Mouse (Mus musculus) MEL (cell line): ENCODE results near the gene Epha4. TPM values are rescaled to one million over a fixed set of nuclear protein-coding genes. Genes with fewer than 3 reads are reported as not detected.

Experiments used
- DNase-seq: peaks from one replicate; pipeline ENCODE4 v3.0.0; 2011; ENCODE audit warnings: low read depth, low spot score
- H3K27ac ChIP-seq: 2 replicates; pipeline ENCODE4 v1.5.1; 2012; ENCODE audit warnings: low read depth, mild to moderate bottlenecking, control low read depth, low read length, moderate library complexity; ENCODE audit not compliant: control insufficient read depth
- H3K27me3 ChIP-seq, 2 experiments: fragments of 150-350 bp in 1 of 2; sonication (generic) in 1 of 2; 2 replicates each; pipeline ENCODE4 v1.6.1; 2012; ENCODE audit warnings: low read length in 2 of 2, mild to moderate bottlenecking in 2 of 2, improper control_type of control experiment in 1 of 2, moderate library complexity in 1 of 2; ENCODE audit not compliant: insufficient read depth in 2 of 2, control insufficient read depth in 1 of 2
- H3K36me3 ChIP-seq, 2 experiments: 2 replicates each; pipeline ENCODE4 v1.6.1; 2012 to 2014; ENCODE audit warnings: low read length in 2 of 2, improper control_type of control experiment in 1 of 2, inconsistent platforms in 1 of 2, mild to moderate bottlenecking in 1 of 2; ENCODE audit not compliant: insufficient read depth in 2 of 2, control insufficient read depth in 1 of 2
- H3K4me1 ChIP-seq, 2 experiments: fragments of 150-350 bp in 1 of 2; sonication (generic) in 1 of 2; 2 replicates each; pipeline ENCODE4 v1.6.1; 2012; ENCODE audit warnings: low read length in 2 of 2, improper control_type of control experiment in 1 of 2, mild to moderate bottlenecking in 1 of 2; ENCODE audit not compliant: insufficient read depth in 2 of 2, control insufficient read depth in 1 of 2
- H3K4me3 ChIP-seq, 2 experiments: fragments of 150-350 bp in 1 of 2; sonication (generic) in 1 of 2; 2 replicates each; pipeline ENCODE4 v1.5.1; 2012; ENCODE audit warnings: low read depth in 2 of 2, low read length in 2 of 2, mild to moderate bottlenecking in 2 of 2, moderate library complexity in 2 of 2, control low read depth in 1 of 2, improper control_type of control experiment in 1 of 2; ENCODE audit not compliant: control insufficient read depth in 1 of 2, insufficient read depth in 1 of 2
- H3K79me2 ChIP-seq: 2 replicates; pipeline ENCODE4 v1.6.1; 2012; ENCODE audit warnings: mild to moderate bottlenecking, low read length, moderate library complexity; ENCODE audit not compliant: control insufficient read depth, poor library complexity, insufficient read depth
- H3K9ac ChIP-seq: 2 replicates; pipeline ENCODE4 v1.6.1; 2012; ENCODE audit warnings: low read depth, mild to moderate bottlenecking, control low read depth, low read length, moderate library complexity; ENCODE audit not compliant: control insufficient read depth, poor library complexity, severe bottlenecking
- H3K9me3 ChIP-seq: fragments of 150-350 bp; sonication (generic); replicated peaks from 2 replicates; pipeline ENCODE4 v1.6.1; 2012; ENCODE audit warnings: mild to moderate bottlenecking, low read length, improper control_type of control experiment, moderate library complexity; ENCODE audit not compliant: insufficient read depth
- BHLHE40 ChIP-seq: IDR thresholded peaks from 2 replicates; pipeline ENCODE4 v1.6.1; 2012; ENCODE audit warnings: low read depth, mild to moderate bottlenecking, inconsistent platforms, low read length, improper control_type of control experiment, borderline replicate concordance
- CHD2 ChIP-seq: IDR thresholded peaks from 2 replicates; pipeline ENCODE4 v1.6.1; 2011; ENCODE audit warnings: low read length, improper control_type of control experiment
- E2F4 ChIP-seq: IDR thresholded peaks from 2 replicates; pipeline ENCODE4 v1.6.1; 2011; ENCODE audit warnings: low read depth, low read length, improper control_type of control experiment, borderline replicate concordance
- ELF1 ChIP-seq: IDR thresholded peaks from 2 replicates; pipeline ENCODE4 v1.6.1; 2014; ENCODE audit warnings: low read depth, mild to moderate bottlenecking, inconsistent platforms, low read length, improper control_type of control experiment, moderate library complexity
- GABPA ChIP-seq: IDR thresholded peaks from 2 replicates; pipeline ENCODE4 v1.6.1; 2012; ENCODE audit warnings: low read depth, mild to moderate bottlenecking, inconsistent platforms, low read length, improper control_type of control experiment, moderate library complexity
- KAT2A ChIP-seq: conservative IDR thresholded peaks from 2 replicates; pipeline ENCODE4 v1.6.1; 2012; ENCODE audit warnings: low read depth, low read length, improper control_type of control experiment, inconsistent platforms
- MAZ ChIP-seq: IDR thresholded peaks from 2 replicates; pipeline ENCODE4 v1.6.1; 2012; ENCODE audit warnings: low read depth, mild to moderate bottlenecking, inconsistent platforms, low read length, improper control_type of control experiment
- MYB ChIP-seq: IDR thresholded peaks from 2 replicates; pipeline ENCODE4 v1.6.1; 2011; ENCODE audit warnings: mild to moderate bottlenecking, low read depth, low read length, improper control_type of control experiment
- POLR2AphosphoS5 ChIP-seq: IDR thresholded peaks from 2 replicates; pipeline ENCODE4 v1.6.1; 2012; ENCODE audit warnings: low read depth, borderline replicate concordance, mild to moderate bottlenecking, inconsistent platforms, low read length, moderate library complexity, mixed read lengths
- RAD21 ChIP-seq: IDR thresholded peaks from 2 replicates; pipeline ENCODE4 v1.6.1; 2011; ENCODE audit warnings: mild to moderate bottlenecking, low read depth, low read length, improper control_type of control experiment
- SIN3A ChIP-seq: IDR thresholded peaks from 2 replicates; pipeline ENCODE4 v1.6.1; 2012; ENCODE audit warnings: low read length, improper control_type of control experiment, inconsistent platforms
- TBP ChIP-seq: IDR thresholded peaks from 2 replicates; pipeline ENCODE4 v1.8.0; 2011; ENCODE audit warnings: low read depth, low read length, improper control_type of control experiment
- UBTF ChIP-seq: IDR thresholded peaks from 2 replicates; pipeline ENCODE4 v1.6.1; 2012; ENCODE audit warnings: low read depth, mild to moderate bottlenecking, inconsistent platforms, low read length, improper control_type of control experiment, moderate library complexity, borderline replicate concordance; ENCODE audit not compliant: insufficient read depth
- ZMIZ1 ChIP-seq: IDR thresholded peaks from 2 replicates; pipeline ENCODE4 v1.6.1; 2012; ENCODE audit warnings: low read depth, mild to moderate bottlenecking, inconsistent platforms, low read length, improper control_type of control experiment, moderate library complexity
- ZNF384 ChIP-seq: IDR thresholded peaks from 2 replicates; pipeline ENCODE4 v1.6.1; 2012; ENCODE audit warnings: low read depth, mild to moderate bottlenecking, inconsistent platforms, low read length, improper control_type of control experiment
- polyA plus RNA-seq, 2 experiments: library from polyadenylated mRNA; stranded (reverse) in 1 of 2; unstranded in 1 of 2; fragments of >175 nt in 1 of 2; fragments of >200 nt in 1 of 2; gene quantifications; 2 replicates each; pipeline versions ENCODE4 v1.2.1 to v1.2.4; 2012; ENCODE audit warnings: low replicate concordance in 2 of 2, low read depth in 1 of 2; ENCODE audit not compliant: insufficient read length in 2 of 2, insufficient read depth in 1 of 2, missing spikeins in 1 of 2
- total RNA-seq: library from RNA; depleted of rRNA; stranded (reverse); fragments of 300-350 nt; gene quantifications from 2 replicates; pipeline ENCODE4 v1.2.3, GENCODE M21; 2012

Gene Epha4
- total and polyA plus RNA-seq, 3 experiments, result not detected

GRCm38 (mm10) chr1:77441401-77441800 is 73.5 kb downstream of the Epha4 start:
- H3K4me1 ChIP-seq, result no peaks in the 10 kb centered on the region
- no peaks in the 10 kb centered on the region for H3K9me3 ChIP-seq
- TF ChIP-seq GABPA (no peak), UBTF (no peak), E2F4 (no peak), ZMIZ1 (no peak), MAZ (no peak), MYB (no peak), CHD2 (no peak)
- H3K36me3 ChIP-seq, result no peaks in the 10 kb centered on the region
- DNase-seq, result no peak
- no peaks in the 10 kb centered on the region for H3K79me2 ChIP-seq
- no peak overlapping the region for H3K4me3 ChIP-seq
- no peak overlapping the region for H3K27ac ChIP-seq
- H3K27me3 ChIP-seq, result no peaks in the 10 kb centered on the region
- no peak overlapping the region for H3K9ac ChIP-seq

- no peak for DNase-seq
- no peak overlapping the region for H3K27ac ChIP-seq
Observed at GRCm38 (mm10) chr1:77440512-77440911, 74.4 kb downstream of the Epha4 start.

GRCm38 (mm10) chr1:77439383-77440074 is 75.4 kb downstream of the Epha4 start:
- Histone ChIP-seq H3K9me3 (no peaks in the 10 kb centered on the region), H3K27me3 (no peaks in the 10 kb centered on the region), H3K36me3 (no peaks in the 10 kb centered on the region), H3K27ac (no peak overlapping the region), H3K79me2 (no peaks in the 10 kb centered on the region), H3K4me1 (no peaks in the 10 kb centered on the region), H3K4me3 (no peak overlapping the region), H3K9ac (no peak overlapping the region)
- TF ChIP-seq SIN3A (no peak), TBP (no peak), ELF1 (no peak)
- DNase-seq, result no peak

More at GRCm38 (mm10) chr1:77440512-77440911, 74.4 kb downstream of the Epha4 start:
- TF ChIP-seq POLR2AphosphoS5 (no peak), SIN3A (no peak), KAT2A (no peak), RAD21 (no peak), BHLHE40 (no peak), GABPA (no peak), UBTF (no peak), ZNF384 (no peak)
- TF ChIP-seq, all 39 proteins: peak for 0
- Histone ChIP-seq H3K36me3 (no peaks in the 10 kb centered on the region), H3K79me2 (no peaks in the 10 kb centered on the region), H3K27me3 (no peaks in the 10 kb centered on the region), H3K4me1 (no peaks in the 10 kb centered on the region), H3K9ac (no peak overlapping the region), H3K4me3 (no peak overlapping the region), H3K9me3 (no peaks in the 10 kb centered on the region)
